Mouse (Mus musculus): ENCODE measurements around the gene Zhx3.

The Zhx3 gene

DNA sequence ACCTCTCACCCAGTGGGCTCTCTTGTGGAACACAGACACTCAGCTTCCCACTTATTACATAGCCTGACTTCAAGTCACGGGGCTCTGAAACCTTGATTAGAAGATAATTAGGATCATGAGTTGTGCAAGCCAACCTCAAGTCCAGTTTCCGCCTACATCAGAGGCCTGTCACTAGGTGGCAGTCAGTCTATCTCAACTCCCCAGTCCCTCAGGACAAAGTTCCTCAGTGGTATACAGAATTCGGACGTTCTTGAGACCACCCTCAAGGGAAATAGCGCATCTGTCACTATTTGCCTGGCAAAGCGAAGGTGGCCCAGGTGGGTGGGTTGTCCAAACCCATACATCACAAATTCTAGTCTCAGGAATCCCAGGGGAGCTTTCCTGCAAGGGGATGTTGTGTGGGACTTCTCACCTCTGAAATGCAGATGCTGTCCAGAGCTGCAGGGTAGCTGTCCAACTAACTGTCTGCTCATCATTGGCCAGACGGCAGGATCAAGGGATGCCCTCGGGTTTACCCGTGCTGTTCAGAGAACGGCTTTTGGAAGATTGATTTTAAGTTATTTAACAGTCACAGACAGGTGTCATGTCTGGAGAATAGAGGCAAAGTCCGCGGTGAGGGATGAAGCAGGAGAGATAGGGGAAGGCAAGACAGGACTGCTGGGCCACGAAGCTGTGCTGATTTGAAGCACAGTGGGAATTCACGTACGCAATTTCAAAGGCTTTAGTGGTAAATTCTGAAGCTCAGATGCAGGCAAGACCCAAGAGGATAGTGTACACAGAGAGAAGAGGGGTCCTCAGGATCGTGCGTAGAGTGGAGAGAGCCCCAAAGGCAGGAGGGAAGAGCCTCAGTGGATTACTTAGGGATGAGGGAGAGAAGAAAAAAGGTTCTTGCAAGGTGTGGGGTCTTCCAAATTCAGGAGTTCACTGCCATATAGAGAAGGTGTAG, 142.7 kb downstream of the Zhx3 start:
- DNase-seq (ENCODE audit: low read depth): peak; percentile 67

DNA sequence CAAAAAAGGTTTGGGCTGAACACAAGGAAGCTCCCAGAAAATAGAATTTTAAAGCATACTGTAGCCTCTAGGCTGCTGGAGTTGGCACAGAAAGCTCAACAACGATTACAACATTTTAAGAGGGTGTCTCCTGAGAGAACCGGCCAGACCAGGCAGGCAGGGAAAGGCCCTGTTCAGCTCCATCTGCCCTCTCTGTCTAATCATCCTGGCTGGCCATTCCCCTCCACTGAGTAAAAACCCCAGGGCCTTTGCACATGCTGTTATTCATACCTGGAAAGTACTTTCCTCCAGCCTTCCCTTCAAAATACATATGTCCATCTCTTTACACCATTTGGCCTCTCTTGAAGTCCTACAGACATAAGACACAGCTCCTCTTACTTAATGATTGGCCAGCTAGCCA, 143.4 kb downstream of the Zhx3 start:
- no peak for DNase-seq (ENCODE audit: low read depth)

DNA sequence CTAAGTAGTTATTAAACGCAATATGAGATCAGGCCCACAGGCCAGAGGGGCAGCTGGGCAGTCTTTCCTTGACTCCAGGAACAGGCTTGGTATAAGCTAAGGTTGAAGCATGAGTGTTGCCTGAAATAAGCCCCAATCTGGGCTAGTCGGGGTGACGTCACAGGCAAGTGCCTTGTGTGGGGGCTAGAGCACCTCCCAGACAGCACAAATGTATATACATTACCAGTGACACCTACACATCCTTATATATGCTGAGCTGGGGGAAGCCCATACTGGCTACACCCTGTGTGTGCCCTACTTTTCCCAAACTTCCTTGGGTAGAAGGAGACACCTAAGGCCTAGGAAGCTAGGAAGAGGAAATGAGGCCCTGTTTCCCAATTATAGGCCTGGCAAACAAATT, 143.8 kb downstream of the Zhx3 start:
- DNase-seq (ENCODE audit: low read depth): no peak

DNA sequence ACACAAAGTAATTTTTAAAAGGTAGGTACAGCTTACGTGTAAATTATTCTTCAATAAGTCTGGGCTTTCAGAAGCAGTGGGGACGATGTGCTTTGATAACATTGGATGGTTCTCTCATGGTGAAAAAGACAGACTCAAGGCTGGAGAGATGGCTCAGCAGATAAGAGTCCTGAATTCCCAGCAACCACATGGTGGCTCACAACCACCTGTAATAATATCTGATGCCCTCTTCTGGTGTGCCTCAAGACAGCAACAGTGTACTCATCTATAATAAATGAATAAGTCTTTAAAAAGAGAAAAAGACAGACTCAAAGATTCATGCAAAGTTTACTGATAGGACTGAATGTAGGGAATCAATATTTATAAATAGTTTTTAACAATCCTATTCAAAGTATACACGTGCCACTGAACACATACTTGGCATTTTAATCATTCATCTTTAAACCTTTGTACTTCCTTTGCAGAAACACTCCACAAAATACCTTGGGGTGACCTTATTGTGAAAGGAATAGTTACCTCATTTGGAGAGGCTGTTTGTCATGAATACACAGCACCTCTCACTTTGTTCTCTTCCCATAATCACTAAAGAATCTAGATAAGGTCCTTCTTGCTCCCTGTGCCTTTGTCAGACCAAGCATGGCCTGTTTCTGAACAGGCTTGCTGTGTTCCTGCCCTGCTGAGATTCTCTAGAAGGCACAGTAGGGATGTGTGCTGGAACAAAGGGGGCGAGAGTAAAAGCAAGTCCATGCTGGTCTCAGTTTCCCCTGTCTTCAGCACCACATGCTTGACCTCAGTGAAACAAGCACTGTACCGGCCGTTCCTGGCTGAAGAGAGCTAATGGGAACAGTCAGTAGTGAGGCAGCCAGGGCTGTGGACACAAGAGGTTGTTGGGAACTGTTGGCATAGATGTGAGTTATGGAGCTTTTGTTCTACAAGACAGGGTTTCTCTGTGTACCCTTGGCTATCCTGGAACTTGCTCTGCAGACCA, 146.6 kb downstream of the Zhx3 start:
- no peak for DNase-seq (ENCODE audit: low read depth)

DNA sequence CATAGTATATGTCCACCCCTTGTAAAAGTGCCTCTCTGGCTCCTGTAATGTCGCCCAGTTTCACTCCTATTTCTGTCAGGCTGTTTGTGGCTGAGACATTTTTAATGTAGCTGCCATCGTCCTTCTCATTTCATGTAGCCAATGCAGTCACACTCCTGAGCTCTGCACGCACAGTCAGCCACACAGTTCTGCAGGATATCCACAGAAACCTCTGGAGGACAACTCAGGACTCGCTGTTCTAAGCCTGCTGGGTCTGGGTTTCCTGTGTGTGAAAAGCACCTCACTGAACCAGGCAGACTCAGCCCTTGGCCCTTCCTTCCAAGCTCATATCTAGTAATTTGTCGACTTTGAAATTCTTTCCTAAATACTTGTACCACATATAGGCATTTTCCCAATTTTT, 148.3 kb downstream of the Zhx3 start:
- DNase-seq (ENCODE audit: low read depth): no peak

DNA sequence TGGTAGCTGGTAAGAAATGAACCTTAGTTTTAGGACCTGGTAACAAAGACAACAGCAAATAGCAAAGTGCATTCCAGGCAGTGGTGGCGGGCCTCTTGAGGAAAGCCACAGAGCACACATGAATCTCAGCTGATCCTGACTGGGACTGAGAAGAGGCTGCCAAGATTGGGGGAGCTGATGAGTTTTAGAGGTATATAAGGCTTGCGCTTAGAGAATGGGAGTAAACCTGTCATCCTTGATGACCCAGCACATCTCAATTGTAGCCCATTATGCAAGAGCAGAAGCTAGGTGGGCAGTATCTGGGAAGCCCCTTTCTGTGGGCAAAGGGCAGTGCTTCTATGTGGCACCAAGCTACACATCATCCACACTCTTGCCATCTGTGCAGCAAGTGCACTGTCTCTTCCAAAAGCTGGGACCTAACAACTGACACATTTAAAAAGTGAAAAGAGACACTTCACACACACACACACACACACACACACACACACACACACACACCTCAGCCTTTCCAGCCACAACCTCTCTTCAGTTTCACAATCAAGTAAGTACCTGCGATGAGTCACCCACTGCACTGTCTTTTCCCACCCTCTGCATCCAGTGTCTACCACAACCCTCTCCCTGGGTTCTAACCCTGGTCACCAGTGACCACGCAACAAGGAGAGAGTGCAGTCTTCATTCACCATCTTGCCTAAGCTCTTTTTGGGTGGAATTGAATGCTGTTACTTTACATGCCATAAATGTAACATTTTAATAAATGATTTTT, 149.0 kb downstream of the Zhx3 start:
- DNase-seq (ENCODE audit: low read depth): no peak

DNA sequence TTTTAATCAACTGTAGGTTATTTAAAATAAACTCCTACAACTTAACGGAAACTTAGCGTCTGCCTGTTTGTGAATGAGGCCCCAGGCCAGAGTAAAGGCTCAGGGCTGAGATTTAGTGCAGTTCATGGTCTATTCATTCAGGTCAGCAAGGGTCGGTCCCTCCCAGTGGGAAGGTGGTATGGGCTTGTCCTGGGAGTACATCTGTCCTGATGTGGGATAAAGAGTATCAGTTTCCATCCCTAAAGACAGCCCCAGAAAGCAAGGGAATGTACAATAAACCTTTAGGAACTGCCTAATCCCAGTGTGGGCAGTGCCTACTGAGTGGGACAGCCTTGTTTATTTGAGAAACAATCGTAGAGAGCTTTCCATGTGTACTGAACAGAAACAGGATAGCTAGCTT, 150.1 kb downstream of the Zhx3 start:
- DNase-seq (ENCODE audit: low read depth): no peak

DNA sequence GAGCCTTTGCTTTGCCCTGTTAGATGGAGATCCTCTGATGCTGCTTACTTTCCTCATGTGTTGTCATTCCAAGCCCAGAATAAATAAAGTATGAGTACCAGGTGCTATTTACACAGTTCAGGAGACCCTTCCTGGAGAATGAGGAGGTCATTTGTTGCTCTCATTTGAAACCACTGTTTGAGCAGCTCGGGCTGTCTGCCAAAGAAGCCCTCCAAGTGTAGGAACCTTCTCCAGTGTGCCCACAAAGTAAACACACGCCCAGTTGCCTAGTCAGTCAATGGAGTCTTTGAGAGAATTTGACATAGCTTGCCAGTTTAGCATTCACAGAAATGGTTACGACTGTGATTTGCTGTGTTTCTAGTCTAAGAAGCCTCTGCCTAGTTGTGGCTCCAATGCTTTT, 154.0 kb downstream of the Zhx3 start:
- DNase-seq (ENCODE audit: low read depth): no peak

DNA sequence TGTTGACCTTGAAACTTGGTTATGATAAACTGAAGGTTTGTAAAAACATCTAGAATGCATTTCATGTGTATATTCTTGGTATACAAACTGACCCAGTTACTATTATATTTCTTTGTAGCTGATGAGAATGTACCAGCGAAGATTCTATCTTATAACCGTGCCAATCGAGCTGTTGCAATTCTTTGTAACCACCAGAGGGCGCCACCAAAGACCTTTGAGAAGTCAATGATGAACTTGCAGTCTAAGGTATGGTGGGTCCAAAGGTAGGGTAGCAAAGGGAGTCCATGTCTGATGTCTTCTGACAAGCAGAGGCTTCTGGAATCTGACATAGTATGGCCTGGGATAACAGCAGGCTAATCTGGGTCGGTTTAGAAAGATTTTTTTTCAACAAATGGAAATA, 155.5 kb downstream of the Zhx3 start:
- peak; percentile 84 for DNase-seq (ENCODE audit: low read depth)

DNA sequence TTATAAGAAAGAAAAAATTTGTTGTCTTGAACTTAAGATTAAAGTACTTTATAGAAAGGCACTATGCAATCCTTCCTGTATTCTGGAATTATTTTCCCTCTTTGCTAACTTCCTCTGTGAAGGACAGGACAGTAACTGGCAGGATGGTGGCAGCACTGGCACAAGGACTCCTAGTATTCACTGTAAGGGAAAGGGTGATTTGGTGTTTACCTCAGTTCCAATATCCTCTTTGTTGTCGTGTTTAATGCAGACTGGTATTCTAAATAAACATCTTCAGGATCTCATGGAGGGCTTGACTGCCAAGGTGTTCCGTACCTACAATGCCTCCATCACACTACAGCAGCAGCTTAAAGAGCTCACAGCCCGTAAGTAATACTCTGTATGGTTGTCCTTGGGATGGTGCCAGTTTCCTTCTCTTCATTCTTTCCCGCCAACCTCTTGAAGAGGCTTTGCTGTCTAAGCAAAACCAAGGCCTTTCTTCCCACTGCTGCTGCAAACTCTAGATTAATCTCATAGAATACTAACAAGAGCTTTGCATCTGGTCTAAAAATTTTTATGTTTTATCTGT, 157.3 kb downstream of the Zhx3 start:
- DNase-seq (ENCODE audit: low read depth): no peak

DNA sequence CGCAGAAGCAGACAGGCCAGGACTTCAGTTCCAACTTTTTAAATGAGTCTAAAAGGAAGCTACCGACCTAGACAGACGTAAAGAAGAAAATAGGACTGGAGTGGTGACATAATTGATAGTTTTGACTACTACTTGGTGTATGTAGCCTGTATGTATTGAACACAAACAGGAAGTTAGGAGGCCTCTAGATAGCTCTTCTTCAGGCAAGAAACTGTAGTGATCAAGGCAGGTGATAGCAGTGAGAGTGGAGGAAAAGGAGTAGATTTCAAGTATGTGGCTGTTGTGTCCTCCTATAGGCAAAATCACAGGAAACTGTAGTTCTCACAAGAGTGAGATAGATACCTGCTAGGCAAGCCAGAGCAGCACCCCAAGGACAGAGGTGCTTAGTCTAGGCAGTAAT, 165.1 kb downstream of the Zhx3 start:
- DNase-seq (ENCODE audit: low read depth): no peak

DNA sequence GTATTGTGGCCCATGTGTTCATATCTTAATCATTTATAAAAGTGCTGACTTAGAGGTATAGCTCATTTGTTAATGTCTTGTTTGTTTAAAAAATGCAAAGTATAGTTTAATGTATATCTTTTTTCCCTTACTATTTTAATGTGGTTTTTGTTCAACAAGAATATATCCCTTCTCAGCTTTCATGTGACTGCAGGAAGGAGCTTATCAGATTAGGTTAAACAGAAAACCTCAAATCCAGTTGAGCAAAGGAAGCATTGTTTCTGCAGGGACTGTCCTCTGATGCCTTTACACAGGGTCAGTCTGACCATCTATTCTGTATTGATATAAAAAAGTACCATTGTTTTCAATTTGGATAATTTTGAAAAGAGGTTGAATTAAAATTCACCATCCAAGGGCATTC, 170.0 kb downstream of the Zhx3 start:
- no peak for DNase-seq (ENCODE audit: low read depth)

DNA sequence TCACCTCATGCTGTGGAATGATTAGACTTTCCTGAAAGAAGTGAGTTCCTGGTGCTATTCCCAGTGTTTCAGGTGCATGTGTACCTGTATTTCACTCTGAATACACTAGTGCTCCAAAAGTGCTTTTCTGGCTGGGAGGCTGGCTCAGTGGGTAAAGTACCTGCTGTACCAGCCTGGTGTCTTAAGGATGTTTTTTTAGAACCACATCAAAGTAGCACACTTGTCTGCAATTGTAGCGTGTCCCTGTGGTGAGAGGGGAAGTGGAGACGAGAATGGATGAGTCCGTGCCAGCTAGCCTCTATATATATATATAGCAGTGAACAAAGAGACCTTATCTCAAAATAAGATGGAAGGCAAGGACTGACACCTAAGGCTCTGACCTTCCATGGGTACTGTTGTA, 171.2 kb downstream of the Zhx3 start:
- DNase-seq (ENCODE audit: low read depth): peak; percentile 11

DNA sequence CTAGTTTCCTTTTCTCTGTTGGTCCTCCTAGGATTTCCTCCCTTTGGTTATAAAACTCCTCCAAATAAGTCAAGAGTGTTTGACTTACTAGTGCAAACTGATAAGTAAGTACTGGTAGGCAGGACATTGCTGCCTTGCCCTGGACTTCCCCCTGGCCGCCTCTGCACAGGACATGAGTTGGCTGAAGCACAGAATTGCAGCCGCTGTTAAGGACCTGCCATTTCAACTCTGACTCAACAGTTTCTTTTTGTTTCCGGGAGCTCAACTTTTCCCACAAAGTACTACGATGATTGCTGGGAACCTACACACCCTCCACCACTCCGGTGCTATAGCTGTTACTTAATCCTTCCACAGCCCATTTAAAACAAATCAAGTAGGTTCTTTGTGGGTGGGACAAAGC, 172.5 kb downstream of the Zhx3 start:
- peak; percentile 13 for DNase-seq (ENCODE audit: low read depth)
